Mouse (Mus musculus) bone marrow, adult 2 months (tissue): Measurements from ENCODE around the gene Gpc5.

ENCODE experiments used
- CTCF ChIP-seq: fragments of 200-500 bp; IDR thresholded peaks from 2 replicates; pipeline ENCODE4 v1.5.1; 2011; ENCODE audit warnings: low read length, control low read depth; ENCODE audit not compliant: control insufficient read depth, insufficient read depth
- POLR2A ChIP-seq: fragments of 200-500 bp; IDR thresholded peaks from 2 replicates; pipeline ENCODE4 v1.6.1; 2011; ENCODE audit warnings: low read depth, mild to moderate bottlenecking, control low read depth, low read length, borderline replicate concordance; ENCODE audit not compliant: control insufficient read depth

DNA sequence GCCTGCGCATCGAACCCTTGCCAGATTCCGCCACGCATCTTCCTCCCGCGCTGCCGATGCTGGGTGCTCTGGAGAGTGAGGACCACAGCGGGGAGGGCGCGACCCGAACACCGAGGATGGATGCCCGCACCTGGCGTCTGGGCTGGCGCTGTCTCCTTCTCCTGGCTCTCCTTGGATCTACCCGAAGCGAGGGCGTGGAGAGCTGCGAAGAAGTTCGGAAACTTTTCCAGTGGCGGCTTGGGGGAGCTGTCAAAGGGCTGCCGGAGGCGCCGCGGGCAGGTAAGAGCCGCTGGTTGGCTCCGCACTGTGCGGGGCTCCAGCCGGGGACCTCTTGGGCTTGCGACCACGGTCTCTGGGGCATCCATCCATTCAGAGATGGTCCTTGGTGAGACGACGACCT, 495 bp downstream of the Gpc5 start:
- TF ChIP-seq CTCF (no peak), POLR2A (no peak)
